Mouse (Mus musculus): ENCODE results near the gene Pld3. TPM values are rescaled to one million over a fixed set of nuclear protein-coding genes. Genes with fewer than 3 reads are reported as not detected.
A peak's percentile ranks its signal among the peaks of the same experiment; 100 is the strongest.

Pld3 gene
- total RNA-seq, 1 experiment from 2014 or later: 20.7 TPM

DNA sequence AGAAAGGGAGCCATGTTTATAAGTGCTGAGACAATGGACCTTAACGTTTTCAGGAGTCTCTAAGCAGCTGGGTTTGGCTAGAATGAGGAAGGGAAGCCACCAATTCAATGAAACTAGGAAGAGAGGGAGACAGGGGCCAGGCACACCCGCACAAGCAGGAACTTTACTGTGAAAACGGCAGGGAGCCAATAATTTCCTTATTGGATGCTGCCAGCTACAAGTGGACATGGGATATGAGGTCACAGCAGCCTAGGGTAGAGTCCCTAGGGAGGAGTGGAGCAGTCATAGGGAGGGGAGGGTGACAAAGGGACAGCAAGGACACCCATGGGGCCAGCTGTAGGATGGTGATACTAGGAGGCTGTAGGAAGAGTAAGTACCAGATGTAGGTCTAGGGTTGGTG, 60.0 kb downstream of the Pld3 start:
- no peak for ATAC-seq (ENCODE audit: extremely low read depth, insufficient number of reproducible peaks, low FRiP score, poor library complexity, severe bottlenecking)

DNA sequence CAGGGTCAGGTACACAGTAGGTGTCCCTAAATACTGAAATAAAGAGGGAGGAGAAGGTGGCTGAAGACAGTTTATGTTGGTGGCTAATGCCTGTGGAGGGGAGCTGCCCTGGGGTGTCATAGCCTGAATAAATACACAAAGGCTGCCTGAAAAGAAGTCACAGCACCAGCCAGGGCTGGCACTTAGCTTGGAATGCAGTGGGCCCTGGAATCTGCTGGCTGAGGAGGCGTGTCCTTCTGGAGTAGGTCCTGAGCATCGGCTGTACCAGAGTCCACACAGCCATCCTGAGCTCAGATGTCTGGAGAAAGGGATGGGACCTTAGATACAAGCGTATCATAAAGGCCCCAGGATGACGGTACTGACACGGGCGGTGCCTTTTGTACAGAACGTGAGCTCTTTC, 61.2 kb downstream of the Pld3 start:
- no peak for ATAC-seq (ENCODE audit: extremely low read depth, insufficient number of reproducible peaks, low FRiP score, poor library complexity, severe bottlenecking)

DNA sequence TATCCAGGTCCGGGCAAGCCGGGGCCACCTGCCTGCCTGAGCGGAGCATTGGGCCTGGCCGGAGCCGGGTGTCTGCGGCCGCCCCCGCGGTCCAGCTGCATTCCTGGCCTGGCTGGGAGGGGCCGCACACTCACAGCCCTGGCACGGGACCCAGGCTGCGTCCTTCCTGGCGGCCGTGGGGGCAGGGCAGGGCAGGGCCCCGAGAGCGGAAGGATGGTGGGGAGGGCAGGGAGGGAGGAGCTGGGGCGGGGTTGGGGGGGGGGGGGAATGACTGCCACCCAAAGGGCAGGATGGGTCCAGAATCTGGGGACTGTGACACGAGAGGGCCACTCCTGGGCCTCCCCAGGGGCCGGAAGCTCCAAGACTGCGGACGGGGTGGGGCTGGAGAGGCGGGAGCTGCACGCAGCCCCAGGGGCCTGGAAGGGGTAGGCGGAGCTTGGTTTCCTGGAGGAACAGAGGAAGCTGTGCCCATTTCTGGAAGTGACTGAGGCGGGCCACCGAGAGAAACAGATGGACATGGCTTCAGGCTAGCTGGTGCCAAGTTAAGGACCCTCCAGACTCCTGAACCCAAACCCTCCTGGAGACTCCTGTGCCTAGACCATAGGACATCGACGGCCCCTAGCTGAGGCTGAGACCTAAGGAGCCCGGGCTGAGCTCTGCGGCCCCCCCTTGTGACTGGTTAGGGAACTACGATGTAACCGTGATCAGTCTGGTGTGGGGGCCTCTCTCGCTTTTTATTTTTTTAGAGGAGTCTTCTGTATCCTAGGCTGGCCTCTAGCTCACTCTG, 62.3 kb downstream of the Pld3 start:
- ATAC-seq (ENCODE audit: extremely low read depth, insufficient number of reproducible peaks, low FRiP score, poor library complexity, severe bottlenecking): peak; percentile 50

DNA sequence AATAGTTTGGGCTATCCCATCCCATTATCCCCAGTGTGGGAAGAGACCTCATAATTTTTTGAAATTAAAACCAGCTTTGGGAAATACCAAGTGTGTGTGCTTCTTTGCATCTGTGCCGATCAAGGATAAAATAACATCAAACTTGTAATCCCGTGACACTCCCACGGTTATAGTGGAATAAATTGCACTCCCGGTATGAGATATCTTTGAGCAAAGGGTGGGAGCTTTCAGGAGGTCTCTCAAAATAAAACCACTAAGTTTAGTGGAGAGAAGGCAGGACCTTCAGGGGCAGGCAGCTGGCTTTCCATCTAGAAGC, 62.8 kb downstream of the Pld3 start:
- no peak for ATAC-seq (ENCODE audit: extremely low read depth, insufficient number of reproducible peaks, low FRiP score, poor library complexity, severe bottlenecking)

DNA sequence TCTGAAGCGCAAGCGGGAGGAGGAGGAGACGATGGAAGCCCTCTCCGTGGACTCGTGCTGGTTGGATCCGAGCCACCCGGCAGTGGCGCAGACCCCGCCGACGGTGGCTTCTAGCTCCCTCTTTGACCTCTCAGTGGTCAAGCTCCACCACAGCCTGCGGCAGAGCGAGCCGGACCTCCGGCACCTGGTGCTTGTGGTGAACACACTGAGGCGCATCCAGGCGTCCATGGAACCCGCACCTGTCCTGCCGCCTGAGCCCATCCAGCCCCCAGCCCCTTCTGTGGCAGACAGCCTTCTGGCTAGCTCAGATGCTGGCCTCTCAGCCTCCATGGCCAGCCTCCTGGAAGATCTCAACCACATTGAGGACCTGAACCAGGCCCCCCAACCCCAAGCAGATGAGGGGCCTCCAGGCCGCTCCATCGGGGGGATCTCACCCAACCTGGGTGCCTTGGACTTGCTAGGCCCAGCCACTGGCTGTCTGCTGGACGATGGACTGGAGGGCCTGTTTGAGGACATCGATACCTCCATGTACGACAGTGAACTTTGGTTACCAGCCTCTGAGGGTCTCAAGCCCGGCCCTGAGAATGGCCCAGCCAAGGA, 63.6 kb downstream of the Pld3 start:
- ATAC-seq (ENCODE audit: extremely low read depth, insufficient number of reproducible peaks, low FRiP score, poor library complexity, severe bottlenecking): no peak

DNA sequence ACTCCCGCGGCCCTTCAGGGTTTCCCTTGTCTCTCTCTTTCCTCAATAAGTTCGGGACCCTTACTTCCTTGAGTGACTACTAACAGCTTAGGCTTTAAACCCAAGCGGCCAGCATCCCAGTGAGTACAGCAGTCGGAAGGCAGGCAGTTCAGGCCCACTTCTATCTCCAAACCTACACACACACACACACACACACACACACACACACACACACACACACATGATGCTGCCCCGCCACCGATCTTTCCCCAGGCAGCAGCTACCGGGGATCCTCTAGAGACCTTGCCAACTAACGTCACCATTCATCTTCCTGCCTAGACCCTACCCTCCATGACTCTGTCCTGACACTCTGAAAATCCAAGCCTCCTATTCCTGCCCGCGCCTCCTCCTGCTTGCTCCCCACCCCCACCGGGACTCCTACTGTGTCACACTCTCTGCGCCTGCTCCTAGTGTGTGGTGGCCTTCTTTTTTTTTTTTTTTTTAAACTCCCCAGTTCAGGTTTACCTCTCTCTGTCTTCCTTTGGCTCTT, 65.2 kb downstream of the Pld3 start:
- no peak for ATAC-seq (ENCODE audit: extremely low read depth, insufficient number of reproducible peaks, low FRiP score, poor library complexity, severe bottlenecking)

DNA sequence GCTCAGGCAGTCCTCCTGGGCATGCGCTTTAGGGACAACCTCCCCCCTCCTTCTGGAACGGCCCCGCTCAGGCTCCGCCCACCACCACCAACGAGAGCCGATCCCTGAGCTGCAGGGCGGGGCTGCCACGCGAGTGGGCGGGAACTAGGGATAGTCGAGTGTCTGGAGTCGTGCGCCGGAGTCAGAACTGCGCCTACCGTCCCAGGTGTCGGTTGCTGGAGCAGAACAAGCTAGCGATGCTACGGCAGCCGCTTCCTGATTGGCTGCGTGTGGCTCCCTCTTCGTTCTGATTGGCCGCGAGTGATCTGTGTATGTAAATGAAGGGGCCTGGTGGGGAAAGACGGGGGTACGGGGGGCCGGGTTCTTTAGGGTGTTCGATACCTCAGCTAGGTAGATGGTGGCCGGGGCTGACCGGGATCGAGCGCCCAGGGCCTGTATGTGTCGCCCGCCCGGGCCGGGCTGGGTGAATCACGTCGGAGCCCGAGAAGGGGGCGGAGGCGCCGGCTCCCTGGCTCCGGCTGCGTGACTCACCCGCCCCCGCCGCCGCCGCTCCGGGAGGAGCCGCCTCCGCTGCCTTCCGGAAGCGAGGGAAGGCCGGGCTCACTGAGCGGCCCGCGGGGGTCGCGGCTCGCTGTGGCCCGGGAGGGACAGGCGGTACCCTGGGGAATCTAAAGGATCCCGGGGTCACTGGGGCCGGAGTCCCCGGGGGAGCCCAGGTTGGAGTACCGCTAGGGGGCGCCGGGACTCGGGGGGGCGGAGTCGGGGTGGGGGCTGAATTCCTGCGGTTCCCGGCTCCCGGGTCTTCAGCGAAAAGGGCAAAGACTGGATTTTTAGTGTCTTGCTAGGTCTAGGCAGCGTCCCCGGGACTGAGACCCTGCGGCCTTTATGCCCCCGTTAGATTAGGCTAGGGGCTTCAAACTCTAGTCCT, 66.0 kb downstream of the Pld3 start, which contains the start of gene Sertad1:
Sertad1 (plus strand) TSS at position 141 of the 928 bp plus-strand sequence.
- ATAC-seq (ENCODE audit: extremely low read depth, insufficient number of reproducible peaks, low FRiP score, poor library complexity, severe bottlenecking): peak; percentile 85

DNA sequence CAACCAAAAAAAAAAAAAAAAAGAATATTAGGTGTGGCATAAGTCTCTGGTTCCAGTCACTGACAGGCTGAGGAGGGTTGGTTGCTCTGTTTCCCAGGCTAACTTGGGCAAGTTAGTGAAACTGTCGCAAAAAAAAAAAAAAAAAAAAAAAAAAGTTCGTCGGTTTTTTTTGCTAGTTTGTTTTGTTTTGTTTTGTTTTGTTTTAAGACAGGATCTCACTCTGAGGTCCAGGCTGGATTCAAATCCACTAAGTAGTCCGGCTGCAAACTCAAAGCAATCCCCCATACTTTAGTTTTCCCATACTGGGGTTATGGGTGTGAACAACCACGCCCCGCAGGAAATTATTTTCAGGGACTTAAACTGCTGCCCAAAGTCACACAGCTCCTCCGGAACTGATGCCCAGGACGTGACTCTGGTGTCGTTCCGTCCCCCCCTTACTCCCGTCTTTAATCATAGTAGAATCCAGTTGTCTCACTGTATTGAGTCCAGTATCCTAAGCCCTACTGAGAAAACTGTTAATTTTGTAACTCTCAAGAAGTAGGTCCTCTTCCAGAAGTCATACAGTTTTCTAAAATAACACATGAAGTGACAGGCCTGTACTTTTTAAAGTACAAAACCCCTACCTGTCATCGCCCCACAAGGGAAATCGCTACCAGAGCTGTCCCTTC, 66.8 kb downstream of the Pld3 start:
- ATAC-seq (ENCODE audit: extremely low read depth, insufficient number of reproducible peaks, low FRiP score, poor library complexity, severe bottlenecking): no peak

DNA sequence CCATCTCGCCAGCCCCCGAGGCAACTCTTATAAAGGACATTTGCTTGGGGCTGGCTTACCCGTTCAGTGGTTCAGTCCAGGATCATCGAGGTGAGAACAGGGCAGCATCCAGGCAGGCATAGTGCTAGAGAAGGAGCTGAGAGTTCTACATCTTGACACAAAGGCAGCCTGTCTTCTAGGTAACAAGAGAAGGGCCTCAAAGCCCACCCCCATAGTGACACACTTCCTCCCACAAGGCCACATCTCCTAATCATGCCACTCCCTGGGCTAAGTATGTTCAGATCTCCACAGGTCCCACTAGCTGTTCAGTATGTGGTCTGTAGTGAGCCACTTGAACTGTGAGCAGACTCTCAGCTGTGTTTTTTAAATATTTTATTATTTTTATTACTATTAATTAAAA, 69.2 kb downstream of the Pld3 start:
- no peak for ATAC-seq (ENCODE audit: extremely low read depth, insufficient number of reproducible peaks, low FRiP score, poor library complexity, severe bottlenecking)

Other genes with a start within 250 kb of the Pld3 start
- gene Ltbp4, start 215.5 kb downstream of the Pld3 start, total RNA-seq (2017): 0.12 TPM in 1 of 2 replicates, not detected in the other
- 56.8 and 69.9 TPM in 2 replicates for gene Shkbp1, start 197.2 kb downstream of the Pld3 start, total RNA-seq (2017)
- not detected in 2 replicates for gene Gm20479, start 195.8 kb downstream of the Pld3 start, total RNA-seq (2017)
- gene Sptbn4, start 105.5 kb downstream of the Pld3 start, total RNA-seq (2017): 0.37 TPM in 1 of 2 replicates, not detected in the other
- 31.7 and 32.1 TPM in 2 replicates for gene Blvrb, start 105.2 kb downstream of the Pld3 start, total RNA-seq (2017)
- gene Sertad3, start 79.5 kb downstream of the Pld3 start, total RNA-seq (2017): 32.0 and 39.3 TPM in 2 replicates
- 32.6 and 38.4 TPM in 2 replicates for gene Sertad1, start 66.3 kb downstream of the Pld3 start, total RNA-seq (2017)
- gene Prx, start 53.9 kb downstream of the Pld3 start, total RNA-seq (2017): 0.35 and 0.61 TPM in 2 replicates
- gene Hipk4, start 30.0 kb downstream of the Pld3 start, total RNA-seq (2017): not detected in 2 replicates
- gene 2310022A10Rik, start within 50 bp of the Pld3 start, total RNA-seq (2017): 7.0 and 8.7 TPM in 2 replicates
- gene Akt2, start 38.3 kb upstream of the Pld3 start, total RNA-seq (2017): 175 and 194 TPM in 2 replicates
- gene Ttc9b, start 100.7 kb upstream of the Pld3 start, total RNA-seq (2017): not detected in 2 replicates
- gene Map3k10, start 121.4 kb upstream of the Pld3 start, total RNA-seq (2017): 3.7 and 7.2 TPM in 2 replicates
- gene Zfp607b, start 136.1 kb upstream of the Pld3 start, total RNA-seq (2017): 1.7 and 6.6 TPM in 2 replicates
- 8.3 and 13.0 TPM in 2 replicates for gene Zfp60, start 178.2 kb upstream of the Pld3 start, total RNA-seq (2017)